Mouse (Mus musculus) liver, embryonic 11.5 days (tissue): Measurements from ENCODE around the gene Ddhd1. TPM values are rescaled to one million over a fixed set of nuclear protein-coding genes. Genes with fewer than 3 reads are reported as not detected.

Source experiments
- ATAC-seq: fragments of 200-750 bp; cut with Nextera tagmentation; replicated peaks from 2 replicates; pipeline ENCODE4 v1.8.0; 2017; ENCODE audit warnings: moderate number of reproducible peaks, mild to moderate bottlenecking, moderate TSS enrichment, moderate library complexity; ENCODE audit not compliant: low FRiP score
- DNase-seq: peaks from one replicate; pipeline ENCODE4 v3.0.0-alpha.2; 2017; ENCODE audit warnings: low spot score
- H3K27ac ChIP-seq: fragments of 300-500 bp; sonication (generic); 2 replicates; pipeline ENCODE4 v1.5.1; 2014; ENCODE audit warnings: mild to moderate bottlenecking, low read depth, low read length, control low read depth
- H3K27me3 ChIP-seq: fragments of 300-500 bp; sonication (generic); replicated peaks from 2 replicates; pipeline ENCODE4 v1.6.1; 2014; ENCODE audit warnings: low read length, mixed read lengths; ENCODE audit not compliant: control insufficient read depth, insufficient read depth
- H3K36me3 ChIP-seq: fragments of 300-500 bp; sonication (generic); 2 replicates; pipeline ENCODE4 v1.6.1; 2014; ENCODE audit warnings: mild to moderate bottlenecking, low read length, moderate library complexity, mixed read lengths; ENCODE audit not compliant: control insufficient read depth, insufficient read depth
- H3K4me1 ChIP-seq: fragments of 300-500 bp; sonication (generic); replicated peaks from 2 replicates; pipeline ENCODE4 v1.6.1; 2014; ENCODE audit warnings: low read length, mixed read lengths; ENCODE audit not compliant: control insufficient read depth, insufficient read depth
- H3K4me2 ChIP-seq: fragments of 300-500 bp; sonication (generic); 2 replicates; pipeline ENCODE4 v1.6.1; 2014; ENCODE audit warnings: mild to moderate bottlenecking, control low read depth, moderate library complexity
- H3K4me3 ChIP-seq: fragments of 300-500 bp; sonication (generic); 2 replicates; pipeline ENCODE4 v1.5.1; 2014; ENCODE audit warnings: low read depth, low read length, control low read depth
- H3K9ac ChIP-seq: fragments of 300-500 bp; sonication (generic); 2 replicates; pipeline ENCODE4 v1.6.1; 2014; ENCODE audit warnings: low read depth, low read length, control low read depth
- H3K9me3 ChIP-seq: fragments of 300-500 bp; sonication (generic); 2 replicates; pipeline ENCODE4 v1.6.1; 2016; ENCODE audit warnings: low read length, inconsistent platforms, mixed read lengths; ENCODE audit not compliant: control insufficient read depth
- WGBS: fragments of 180-500 bp; shearing (Covaris S2); extraction: QIAGEN DNeasy Blood & Tissue Kit; methylation state at CpG from one replicate; pipeline ENCODE4 v1.1.7; 2014; 5-methylcytosine and 5-hydroxymethylcytosine counted together
- polyA plus RNA-seq: library from polyadenylated mRNA; unstranded; fragments of >200 nt; fragmentation: Nextera tagmentation; extraction: Ambion mirVana; gene quantifications from 2 replicates; pipeline ENCODE4 v1.2.1, GENCODE M21; 2014

The Ddhd1 gene
- polyA plus RNA-seq, 1 experiment from 2014 or later = 11.1 TPM

- no peak overlapping the region for H3K9ac ChIP-seq
- ATAC-seq (no peak), DNase-seq (no peak)
- no peak overlapping the region for H3K4me2 ChIP-seq
- WGBS = 70% methylated on average over 11 of the region's 11 CpGs
- no peaks in the 10 kb centered on the region for H3K36me3 ChIP-seq
- H3K27ac ChIP-seq = no peak overlapping the region
- no peaks in the 10 kb centered on the region for H3K9me3 ChIP-seq
- H3K27me3 ChIP-seq = no peaks in the 10 kb centered on the region
- H3K4me1 ChIP-seq = peaks cover 33% of the 10 kb centered on the region
- H3K4me3 ChIP-seq = no peak overlapping the region
These were observed 8.7 kb downstream of the Ddhd1 start for GRCm38 (mm10) chr14:45648999-45649818.

DNA sequence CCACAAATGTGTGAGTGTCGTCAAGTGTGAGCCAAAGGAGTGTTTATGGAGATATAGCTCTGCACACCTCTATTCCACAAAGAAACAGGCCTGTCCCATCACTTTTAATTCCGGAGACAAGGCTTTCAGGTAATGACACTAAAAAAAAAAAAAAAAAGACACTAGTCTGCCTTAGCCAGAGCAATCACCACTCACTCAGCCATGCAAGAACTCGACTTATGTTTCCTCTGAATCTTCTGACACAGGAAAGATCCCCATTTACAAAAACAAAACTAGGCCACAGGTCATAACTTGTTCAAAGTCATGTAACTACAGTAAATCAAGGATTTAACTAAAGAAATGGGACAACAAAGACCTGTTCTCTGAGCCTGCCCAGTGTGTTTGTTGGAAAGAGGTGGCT lies 9.8 kb downstream of the Ddhd1 start:
- ATAC-seq = no peak
- peaks cover 25% of the 10 kb centered on the region for H3K4me1 ChIP-seq
- no peaks in the 10 kb centered on the region for H3K36me3 ChIP-seq
- DNase-seq = no peak
- H3K9ac ChIP-seq = no peak overlapping the region
- H3K27me3 ChIP-seq = no peaks in the 10 kb centered on the region
- H3K9me3 ChIP-seq = no peaks in the 10 kb centered on the region
- WGBS = 88% methylated on average over 3 of the region's 3 CpGs
- no peak overlapping the region for H3K4me2 ChIP-seq
- H3K27ac ChIP-seq = no peak overlapping the region
- no peak overlapping the region for H3K4me3 ChIP-seq

DNA sequence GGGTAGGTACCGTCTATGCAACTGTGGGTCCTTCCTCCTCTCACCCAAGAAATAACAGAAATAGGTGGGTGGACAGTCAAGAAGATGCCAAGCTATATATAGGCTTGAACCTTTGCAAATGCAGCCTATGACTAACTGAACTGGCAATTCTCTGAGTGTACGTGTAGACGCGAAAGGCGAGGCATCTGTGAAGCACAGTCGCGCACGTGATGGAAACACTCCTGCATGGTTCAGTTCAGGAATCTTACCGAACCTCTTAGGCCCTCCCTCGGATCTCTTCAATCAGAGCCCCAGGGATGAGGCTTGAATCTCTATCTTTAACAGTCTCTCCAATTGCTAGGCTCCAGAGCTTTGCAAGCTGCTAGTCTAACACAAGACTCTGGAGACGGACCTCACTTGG lies 10.3 kb downstream of the Ddhd1 start:
- no peak overlapping the region for H3K9ac ChIP-seq
- no peak overlapping the region for H3K27ac ChIP-seq
- no peak overlapping the region for H3K4me2 ChIP-seq
- DNase-seq (no peak), ATAC-seq (no peak)
- H3K27me3 ChIP-seq = no peaks in the 10 kb centered on the region
- no peak overlapping the region for H3K4me3 ChIP-seq
- peaks cover 20% of the 10 kb centered on the region for H3K4me1 ChIP-seq
- no peaks in the 10 kb centered on the region for H3K9me3 ChIP-seq
- H3K36me3 ChIP-seq = no peaks in the 10 kb centered on the region
- 93% methylated on average over 11 of the region's 11 CpGs for WGBS

GRCm38 (mm10) chr14:45647175-45647574 lies 10.8 kb downstream of the Ddhd1 start:
- DNase-seq (no peak), ATAC-seq (no peak)
- H3K27ac ChIP-seq = no peak overlapping the region
- H3K27me3 ChIP-seq = no peaks in the 10 kb centered on the region
- H3K9me3 ChIP-seq = no peaks in the 10 kb centered on the region
- H3K4me2 ChIP-seq = no peak overlapping the region
- WGBS = 68% methylated on average over 7 of the region's 7 CpGs
- no peaks in the 10 kb centered on the region for H3K36me3 ChIP-seq
- no peak overlapping the region for H3K4me3 ChIP-seq
- H3K9ac ChIP-seq = no peak overlapping the region
- peaks cover 16% of the 10 kb centered on the region; the same call in 1 of the 2 replicates for H3K4me1 ChIP-seq

- Histone ChIP-seq H3K9me3 (no peaks in the 10 kb centered on the region), H3K4me1 (peaks cover 10% of the 10 kb centered on the region; the same call in 1 of the 2 replicates), H3K36me3 (no peaks in the 10 kb centered on the region), H3K27me3 (no peaks in the 10 kb centered on the region), H3K9ac (no peak overlapping the region), H3K4me2 (no peak overlapping the region), H3K27ac (no peak overlapping the region), H3K4me3 (no peak overlapping the region)
- no peak for DNase-seq
- no peak for ATAC-seq
- WGBS = 76% methylated on average over 1 of the region's 1 CpGs
These were observed 13.2 kb downstream of the Ddhd1 start for GRCm38 (mm10) chr14:45644786-45645185.

- Histone ChIP-seq H3K27me3 (no peaks in the 10 kb centered on the region), H3K27ac (no peak overlapping the region), H3K36me3 (no peaks in the 10 kb centered on the region), H3K4me1 (peaks cover 6% of the 10 kb centered on the region; the same call in 1 of the 2 replicates), H3K4me2 (no peak overlapping the region), H3K9me3 (no peaks in the 10 kb centered on the region), H3K9ac (no peak overlapping the region), H3K4me3 (no peak overlapping the region)
- DNase-seq = no peak
- WGBS = 63% methylated on average over 7 of the region's 7 CpGs
- no peak for ATAC-seq
These were observed 13.7 kb downstream of the Ddhd1 start for GRCm38 (mm10) chr14:45644202-45644601.

GRCm38 (mm10) chr14:45643461-45643860 lies 14.5 kb downstream of the Ddhd1 start:
- Histone ChIP-seq H3K9me3 (no peaks in the 10 kb centered on the region), H3K4me2 (no peak overlapping the region), H3K27ac (no peak overlapping the region), H3K36me3 (no peaks in the 10 kb centered on the region), H3K9ac (no peak overlapping the region), H3K4me3 (no peak overlapping the region), H3K27me3 (no peaks in the 10 kb centered on the region), H3K4me1 (0 out of 2 replicates have a peak, but pooled peaks cover 5% of the 10 kb centered on the region)
- ATAC-seq = no peak
- 61% methylated on average over 3 of the region's 3 CpGs for WGBS
- no peak for DNase-seq

DNA sequence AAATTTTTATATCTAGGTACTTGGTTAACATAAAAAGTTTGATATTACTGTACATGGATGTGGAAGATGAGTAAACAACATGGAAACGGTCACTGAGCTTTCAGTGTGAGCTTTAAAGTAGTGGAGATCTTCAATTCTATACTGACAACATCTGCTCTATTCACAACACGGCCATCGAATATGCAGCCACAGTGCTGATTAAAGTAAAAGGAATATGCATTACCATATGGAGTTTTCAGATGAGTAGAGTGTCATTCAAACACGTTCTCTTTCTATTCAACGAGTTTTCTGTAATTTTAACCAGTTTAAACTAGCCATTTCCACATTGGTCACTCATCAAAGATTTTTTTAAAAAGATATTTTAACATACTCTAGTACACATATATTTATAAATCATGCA lies 15.1 kb downstream of the Ddhd1 start:
- Histone ChIP-seq H3K4me3 (no peak overlapping the region), H3K27ac (no peak overlapping the region), H3K36me3 (no peaks in the 10 kb centered on the region), H3K27me3 (no peaks in the 10 kb centered on the region), H3K9ac (no peak overlapping the region), H3K4me2 (no peak overlapping the region), H3K9me3 (no peaks in the 10 kb centered on the region), H3K4me1 (0 out of 2 replicates have a peak, but pooled peaks cover 5% of the 10 kb centered on the region)
- ATAC-seq (no peak), DNase-seq (no peak)
- 87% methylated on average over 5 of the region's 5 CpGs for WGBS

DNA sequence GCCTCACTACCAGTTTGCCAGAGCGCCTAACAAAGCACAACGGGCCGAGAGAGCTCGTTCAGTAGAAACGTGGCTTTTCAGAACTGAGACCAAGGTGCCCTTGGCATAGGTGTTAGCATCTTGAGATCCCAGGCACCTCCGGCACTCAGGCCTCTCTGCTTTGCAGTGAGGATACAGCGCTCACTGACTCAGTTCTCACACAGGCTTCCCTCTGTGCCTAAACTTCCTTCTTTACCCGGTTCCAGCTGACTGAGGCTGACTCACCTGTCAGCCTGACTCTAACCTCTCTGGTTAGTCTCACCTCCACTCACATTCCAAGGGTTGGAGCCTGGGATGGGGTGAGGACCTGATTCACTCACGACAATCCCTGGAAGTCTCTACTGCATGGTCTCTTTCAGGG lies 15.7 kb downstream of the Ddhd1 start:
- Histone ChIP-seq H3K9ac (no peak overlapping the region), H3K4me1 (0 out of 2 replicates have a peak, but pooled peaks cover 5% of the 10 kb centered on the region), H3K4me2 (no peak overlapping the region), H3K9me3 (no peaks in the 10 kb centered on the region), H3K4me3 (no peak overlapping the region), H3K27me3 (no peaks in the 10 kb centered on the region), H3K36me3 (no peaks in the 10 kb centered on the region), H3K27ac (no peak overlapping the region)
- 78% methylated on average over 9 of the region's 9 CpGs for WGBS
- DNase-seq = no peak
- no peak for ATAC-seq
